Mouse (Mus musculus): ENCODE data around the gene Cox6b2. TPM values are rescaled to one million over a fixed set of nuclear protein-coding genes. Genes with fewer than 3 reads are reported as not detected.
A peak's percentile ranks its signal among the peaks of the same experiment; 100 is the strongest.

Gene Cox6b2
- polyA plus RNA-seq, 1 experiment from 2014 or later = 28.0 TPM

GRCm38 (mm10) chr7:4747156-4747899 is 5.6 kb downstream of the Cox6b2 start:
- no peak for ATAC-seq (ENCODE audit: low FRiP score)
- Histone ChIP-seq H3K36me3 (ENCODE audit: control insufficient read depth, insufficient read depth, low read length) (peaks cover 3% of the 10 kb centered on the region; the same call in 1 of the 2 replicates), H3K4me1 (replicated peaks; ENCODE audit: control insufficient read depth, insufficient read depth, low read length) (0 out of 2 replicates have a peak, but pooled peaks cover 5% of the 10 kb centered on the region), H3K4me3 (ENCODE audit: low read depth, low read length) (no peak overlapping the region), H3K27ac (ENCODE audit: low read depth, low read length) (no peak overlapping the region), H3K27me3 (ENCODE audit: control insufficient read depth, insufficient read depth, low read length) (no peaks in the 10 kb centered on the region), H3K9me3 (ENCODE audit: control insufficient read depth, low read length) (no peaks in the 10 kb centered on the region), H3K9ac (ENCODE audit: low read depth, low read length) (no peak overlapping the region), H3K4me2 (replicated peaks; ENCODE audit: low read depth, low read length) (no peak overlapping the region)
- no peak for DNase-seq (ENCODE audit: low spot score)
- 67% methylated on average over 9 of the region's 9 CpGs for WGBS

- Histone ChIP-seq H3K36me3 (ENCODE audit: control insufficient read depth, insufficient read depth, low read length) (peaks cover 3% of the 10 kb centered on the region; the same call in 1 of the 2 replicates), H3K27me3 (ENCODE audit: control insufficient read depth, insufficient read depth, low read length) (no peaks in the 10 kb centered on the region), H3K4me2 (replicated peaks; ENCODE audit: low read depth, low read length) (no peak overlapping the region), H3K27ac (ENCODE audit: low read depth, low read length) (no peak overlapping the region), H3K4me3 (ENCODE audit: low read depth, low read length) (no peak overlapping the region), H3K9me3 (ENCODE audit: control insufficient read depth, low read length) (no peaks in the 10 kb centered on the region), H3K9ac (ENCODE audit: low read depth, low read length) (no peak overlapping the region), H3K4me1 (replicated peaks; ENCODE audit: control insufficient read depth, insufficient read depth, low read length) (peaks cover 6% of the 10 kb centered on the region; the same call in 1 of the 2 replicates)
- WGBS = 85% methylated on average over 22 of the region's 22 CpGs
- DNase-seq (ENCODE audit: low spot score) = no peak
- ATAC-seq (ENCODE audit: low FRiP score) = no peak
Observed at GRCm38 (mm10) chr7:4746326-4746980, 6.4 kb downstream of the Cox6b2 start.

- Histone ChIP-seq H3K9me3 (ENCODE audit: control insufficient read depth, low read length) (no peaks in the 10 kb centered on the region), H3K27ac (ENCODE audit: low read depth, low read length) (no peak overlapping the region), H3K9ac (ENCODE audit: low read depth, low read length) (no peak overlapping the region), H3K4me1 (replicated peaks; ENCODE audit: control insufficient read depth, insufficient read depth, low read length) (peaks cover 12% of the 10 kb centered on the region), H3K4me3 (ENCODE audit: low read depth, low read length) (no peak overlapping the region), H3K36me3 (ENCODE audit: control insufficient read depth, insufficient read depth, low read length) (peaks cover 3% of the 10 kb centered on the region; the same call in 1 of the 2 replicates), H3K27me3 (ENCODE audit: control insufficient read depth, insufficient read depth, low read length) (no peaks in the 10 kb centered on the region), H3K4me2 (replicated peaks; ENCODE audit: low read depth, low read length) (no peak overlapping the region)
- DNase-seq (ENCODE audit: low spot score) (no peak), ATAC-seq (ENCODE audit: low FRiP score) (no peak)
- 95% methylated on average over 5 of the region's 6 CpGs for WGBS
Observed at GRCm38 (mm10) chr7:4744886-4745285, 8.0 kb downstream of the Cox6b2 start.

- H3K9me3 ChIP-seq (ENCODE audit: control insufficient read depth, low read length) = no peaks in the 10 kb centered on the region
- H3K36me3 ChIP-seq (ENCODE audit: control insufficient read depth, insufficient read depth, low read length) = peaks cover 3% of the 10 kb centered on the region; the same call in 1 of the 2 replicates
- DNase-seq (ENCODE audit: low spot score) = no peak
- no peak for ATAC-seq (ENCODE audit: low FRiP score)
- peaks cover 12% of the 10 kb centered on the region for H3K4me1 ChIP-seq (replicated peaks; ENCODE audit: control insufficient read depth, insufficient read depth, low read length)
- WGBS = 85% methylated on average over 2 of the region's 2 CpGs
- no peak overlapping the region for H3K4me3 ChIP-seq (ENCODE audit: low read depth, low read length)
- H3K27me3 ChIP-seq (ENCODE audit: control insufficient read depth, insufficient read depth, low read length) = no peaks in the 10 kb centered on the region
- H3K27ac ChIP-seq (ENCODE audit: low read depth, low read length) = no peak overlapping the region
- no peak overlapping the region for H3K9ac ChIP-seq (ENCODE audit: low read depth, low read length)
- no peak overlapping the region for H3K4me2 ChIP-seq (replicated peaks; ENCODE audit: low read depth, low read length)
Observed at GRCm38 (mm10) chr7:4743354-4743753, 9.5 kb downstream of the Cox6b2 start.

- no peaks in the 10 kb centered on the region for H3K27me3 ChIP-seq (ENCODE audit: control insufficient read depth, insufficient read depth, low read length)
- WGBS = 89% methylated on average over 6 of the region's 6 CpGs
- H3K9ac ChIP-seq (ENCODE audit: low read depth, low read length) = no peak overlapping the region
- H3K4me2 ChIP-seq (replicated peaks; ENCODE audit: low read depth, low read length) = no peak overlapping the region
- DNase-seq (ENCODE audit: low spot score) = no peak
- H3K4me1 ChIP-seq (replicated peaks; ENCODE audit: control insufficient read depth, insufficient read depth, low read length) = peaks cover 12% of the 10 kb centered on the region
- 0 out of 2 replicates have a peak overlapping the region, but pooled peaks have one; percentile 20 for H3K27ac ChIP-seq (ENCODE audit: low read depth, low read length)
- no peaks in the 10 kb centered on the region for H3K9me3 ChIP-seq (ENCODE audit: control insufficient read depth, low read length)
- ATAC-seq (ENCODE audit: low FRiP score) = no peak
- peaks cover 3% of the 10 kb centered on the region; the same call in 1 of the 2 replicates for H3K36me3 ChIP-seq (ENCODE audit: control insufficient read depth, insufficient read depth, low read length)
- no peak overlapping the region for H3K4me3 ChIP-seq (ENCODE audit: low read depth, low read length)
Observed at GRCm38 (mm10) chr7:4742482-4742819, 10.4 kb downstream of the Cox6b2 start.

DNA sequence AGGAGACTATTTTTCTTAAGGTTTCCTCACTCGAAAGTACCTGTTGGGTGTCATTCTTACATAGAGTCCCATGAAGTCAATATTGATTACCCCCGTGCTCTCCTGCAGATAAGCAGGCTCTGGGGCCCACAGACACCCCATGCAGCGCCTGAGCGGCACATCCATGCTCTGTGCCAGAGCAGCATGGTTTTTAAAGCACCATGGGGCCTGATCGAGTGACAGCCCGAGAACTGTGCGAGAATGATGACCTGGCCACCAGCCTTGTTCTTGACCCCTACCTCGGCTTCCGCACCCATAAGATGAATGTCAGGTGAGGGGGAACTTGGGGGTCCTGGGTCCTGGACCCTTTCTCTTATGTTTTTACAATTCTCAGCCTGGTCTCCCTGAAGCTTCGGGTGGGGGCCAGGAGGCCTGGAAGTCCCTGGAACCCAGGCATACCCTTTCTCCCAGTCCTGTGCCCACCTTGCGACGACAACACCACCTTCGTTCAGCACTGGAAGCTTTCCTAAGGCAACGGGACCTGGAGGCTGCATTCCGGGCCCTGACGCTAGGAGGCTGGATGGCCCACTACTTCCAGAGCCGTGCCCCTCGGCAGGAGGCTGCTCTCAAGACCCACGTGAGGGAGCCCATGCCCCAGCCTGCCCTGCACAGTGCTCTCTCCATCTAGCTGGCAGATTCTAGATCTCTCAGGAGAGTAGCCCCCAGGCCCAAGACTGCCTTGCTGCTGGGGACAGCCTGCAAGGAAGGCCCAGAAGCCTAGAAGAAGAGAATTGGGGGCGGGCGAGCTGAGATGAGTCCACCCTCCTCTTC is 11.0 kb downstream of the Cox6b2 start:
- 81% methylated on average over 21 of the region's 21 CpGs for WGBS
- ATAC-seq (ENCODE audit: low FRiP score) = no peak
- H3K4me3 ChIP-seq (ENCODE audit: low read depth, low read length) = peak overlapping the region; percentile 71; the same call in 1 of the 2 replicates
- DNase-seq (ENCODE audit: low spot score) = no peak
- H3K27ac ChIP-seq (ENCODE audit: low read depth, low read length) = no peak overlapping the region; the same call in 1 of the 2 replicates
- H3K4me1 ChIP-seq (replicated peaks; ENCODE audit: control insufficient read depth, insufficient read depth, low read length) = peaks cover 12% of the 10 kb centered on the region
- peaks cover 3% of the 10 kb centered on the region; the same call in 1 of the 2 replicates for H3K36me3 ChIP-seq (ENCODE audit: control insufficient read depth, insufficient read depth, low read length)
- no peaks in the 10 kb centered on the region for H3K27me3 ChIP-seq (ENCODE audit: control insufficient read depth, insufficient read depth, low read length)
- H3K9me3 ChIP-seq (ENCODE audit: control insufficient read depth, low read length) = no peaks in the 10 kb centered on the region
- H3K9ac ChIP-seq (ENCODE audit: low read depth, low read length) = peak overlapping the region; percentile 95
- peak overlapping the region; percentile 89 for H3K4me2 ChIP-seq (replicated peaks; ENCODE audit: low read depth, low read length)

GRCm38 (mm10) chr7:4741151-4741550 is 11.7 kb downstream of the Cox6b2 start:
- Histone ChIP-seq H3K27me3 (ENCODE audit: control insufficient read depth, insufficient read depth, low read length) (no peaks in the 10 kb centered on the region), H3K4me2 (replicated peaks; ENCODE audit: low read depth, low read length) (peak overlapping the region; percentile 89), H3K4me1 (replicated peaks; ENCODE audit: control insufficient read depth, insufficient read depth, low read length) (peaks cover 12% of the 10 kb centered on the region), H3K27ac (ENCODE audit: low read depth, low read length) (peak overlapping the region; percentile 92), H3K4me3 (ENCODE audit: low read depth, low read length) (peak overlapping the region; percentile 71), H3K9ac (ENCODE audit: low read depth, low read length) (peak overlapping the region; percentile 95), H3K36me3 (ENCODE audit: control insufficient read depth, insufficient read depth, low read length) (peaks cover 2% of the 10 kb centered on the region; the same call in 1 of the 2 replicates), H3K9me3 (ENCODE audit: control insufficient read depth, low read length) (no peaks in the 10 kb centered on the region)
- DNase-seq (ENCODE audit: low spot score) (peak; percentile 43), ATAC-seq (ENCODE audit: low FRiP score) (no peak)
- 5% methylated on average over 4 of the region's 4 CpGs for WGBS

DNA sequence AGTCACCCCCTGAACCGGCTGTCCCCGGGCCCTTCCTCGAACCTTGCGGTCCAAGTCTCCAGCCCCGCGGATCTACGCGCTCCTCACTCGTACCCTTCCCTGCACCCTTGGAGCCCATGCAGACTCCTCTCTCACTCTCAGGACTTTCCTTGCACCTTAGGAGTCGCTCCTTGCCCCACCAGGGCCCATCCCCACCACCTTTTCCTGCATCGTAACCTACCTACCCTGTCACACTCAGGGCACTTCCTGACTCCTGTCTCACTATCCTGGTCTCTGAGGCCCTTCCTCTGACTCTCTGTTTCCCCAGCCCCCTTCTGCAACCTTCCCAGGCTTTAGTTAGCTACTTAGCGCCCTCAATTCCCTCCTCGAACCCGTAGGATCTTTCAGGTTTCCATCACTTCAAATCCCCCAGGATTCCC is 12.6 kb downstream of the Cox6b2 start:
- DNase-seq (ENCODE audit: low spot score) (no peak), ATAC-seq (ENCODE audit: low FRiP score) (no peak; the same call in 1 of the 2 replicates)
- WGBS = 0% methylated on average over 13 of the region's 14 CpGs
- Histone ChIP-seq H3K27ac (ENCODE audit: low read depth, low read length) (peak overlapping the region; percentile 92), H3K4me2 (replicated peaks; ENCODE audit: low read depth, low read length) (peak overlapping the region; percentile 89), H3K4me3 (ENCODE audit: low read depth, low read length) (peak overlapping the region; percentile 71), H3K9me3 (ENCODE audit: control insufficient read depth, low read length) (no peaks in the 10 kb centered on the region), H3K36me3 (ENCODE audit: control insufficient read depth, insufficient read depth, low read length) (no peaks in the 10 kb centered on the region), H3K27me3 (ENCODE audit: control insufficient read depth, insufficient read depth, low read length) (no peaks in the 10 kb centered on the region), H3K9ac (ENCODE audit: low read depth, low read length) (peak overlapping the region; percentile 95), H3K4me1 (replicated peaks; ENCODE audit: control insufficient read depth, insufficient read depth, low read length) (peaks cover 12% of the 10 kb centered on the region)
